Comparison of ENCODE assay signal across 10 mouse cellular contexts in genomic region chr12:87393447-87394145, GRCm38 (mm10). TPM values are rescaled to one million over a fixed set of nuclear protein-coding genes. Genes with fewer than 3 reads are reported as not detected.
DNase-seq lines count a peak whose midpoint lies in the region.
"Had no signal": no experiment of that assay in that cellular context is flagged by ENCODE, and none has a peak within 500 bp of the region (broad histone marks: within the 10 kb centered on the region; RNA-seq: fewer than 3 reads in every experiment).

No protein-coding gene starts in this region.

- no peaks in the 10 kb centered on the region for H3K9me3 ChIP-seq in heart, embryonic 10.5 days
- H3K9me3 ChIP-seq: hindbrain, embryonic 10.5 days had no signal

- WGBS in heart, embryonic 10.5 days = 73% methylated on average over 4 of the region's 4 CpGs

- H3K36me3 ChIP-seq in heart, embryonic 10.5 days = no peaks in the 10 kb centered on the region
- H3K36me3 ChIP-seq: hindbrain, embryonic 10.5 days had no signal

- H3K4me3 ChIP-seq in heart, embryonic 10.5 days = no peak overlapping the region
- H3K4me3 ChIP-seq: hindbrain, embryonic 10.5 days had no signal

- no peaks in the 10 kb centered on the region for H3K27me3 ChIP-seq in heart, embryonic 10.5 days (ENCODE audit: insufficient read depth, poor library complexity, severe bottlenecking)

- H3K27ac ChIP-seq in heart, embryonic 10.5 days = no peak overlapping the region
- H3K27ac ChIP-seq: hindbrain, embryonic 10.5 days had no signal

- intact Hi-C loops in gastrocnemius, postnatal 14 days (cut with DNase I; ENCODE audit: low total_unique reads) = no loop called here

- peak; percentile 51 for DNase-seq in gastrocnemius, adult 18-20 months (ENCODE audit: low spot score)
- DNase-seq in gastrocnemius, postnatal 14 days = no peak
- peak; percentile 87 for DNase-seq in 416B (ENCODE audit: low read depth)
- peak; percentile 17 for DNase-seq in heart, embryonic 10.5 days (ENCODE audit: low spot score)
- peak; percentile 48 for DNase-seq in lung, postnatal 14 days
- no peak for DNase-seq in cerebellum, adult 11 months
- no peak for DNase-seq in thymus, adult 18-20 months
- DNase-seq in MN1 (ENCODE audit: low spot score) = no peak
- DNase-seq: cerebellum, adult 11-12 months had no signal

- H3K4me1 ChIP-seq in heart, embryonic 10.5 days = no peaks in the 10 kb centered on the region

RNA-seq across cellular contexts. Expression of gene Sptlc2, which starts 5.4 kb away (rescaled TPM):
- total RNA-seq in gastrocnemius, adult 18-20 months (2021) = 1 to 10 TPM; 7.9 to 10.0 TPM
- total RNA-seq in gastrocnemius, postnatal 14 days (2021) = 10 to 100 TPM; 16.8 to 20.2 TPM
- 76.7 and 76.9 TPM in 2 replicates for polyA plus RNA-seq in heart, embryonic 10.5 days (2016; fragmentation: Nextera tagmentation; extraction: Ambion mirVana)

RNA-seq across cellular contexts. Expression of gene Slirp, which starts 50.1 kb away (rescaled TPM):
- total RNA-seq in gastrocnemius, adult 18-20 months (2021) = 100 to 1,000 TPM; 159 to 162 TPM
- total RNA-seq in gastrocnemius, postnatal 14 days (2021) = 100 to 1,000 TPM; 142 to 154 TPM
- 265 and 273 TPM in 2 replicates for polyA plus RNA-seq in heart, embryonic 10.5 days (2016; fragmentation: Nextera tagmentation; extraction: Ambion mirVana)

RNA-seq across cellular contexts. Expression of gene Alkbh1, which starts 50.2 kb away (rescaled TPM):
- total RNA-seq in gastrocnemius, adult 18-20 months (2021) = 1 to 10 TPM; 4.1 to 5.5 TPM
- 1 to 10 TPM; 6.0 to 7.6 TPM for total RNA-seq in gastrocnemius, postnatal 14 days (2021)
- 49.2 and 61.9 TPM in 2 replicates for polyA plus RNA-seq in heart, embryonic 10.5 days (2016; fragmentation: Nextera tagmentation; extraction: Ambion mirVana)

Comparison
In these comparisons a context has a peak if more than half of its experiments do, and no peak if none do; other contexts are left out.
1. DNase-seq: peak in gastrocnemius, adult 18-20 months (single experiment), 416B (single experiment), heart, embryonic 10.5 days (single experiment) and lung, postnatal 14 days (single experiment); none in gastrocnemius, postnatal 14 days (single experiment), cerebellum, adult 11 months (single experiment), thymus, adult 18-20 months (0 of 2) and MN1 (single experiment).